Mouse (Mus musculus): ENCODE data around the gene Colq.

Colq gene

DNA sequence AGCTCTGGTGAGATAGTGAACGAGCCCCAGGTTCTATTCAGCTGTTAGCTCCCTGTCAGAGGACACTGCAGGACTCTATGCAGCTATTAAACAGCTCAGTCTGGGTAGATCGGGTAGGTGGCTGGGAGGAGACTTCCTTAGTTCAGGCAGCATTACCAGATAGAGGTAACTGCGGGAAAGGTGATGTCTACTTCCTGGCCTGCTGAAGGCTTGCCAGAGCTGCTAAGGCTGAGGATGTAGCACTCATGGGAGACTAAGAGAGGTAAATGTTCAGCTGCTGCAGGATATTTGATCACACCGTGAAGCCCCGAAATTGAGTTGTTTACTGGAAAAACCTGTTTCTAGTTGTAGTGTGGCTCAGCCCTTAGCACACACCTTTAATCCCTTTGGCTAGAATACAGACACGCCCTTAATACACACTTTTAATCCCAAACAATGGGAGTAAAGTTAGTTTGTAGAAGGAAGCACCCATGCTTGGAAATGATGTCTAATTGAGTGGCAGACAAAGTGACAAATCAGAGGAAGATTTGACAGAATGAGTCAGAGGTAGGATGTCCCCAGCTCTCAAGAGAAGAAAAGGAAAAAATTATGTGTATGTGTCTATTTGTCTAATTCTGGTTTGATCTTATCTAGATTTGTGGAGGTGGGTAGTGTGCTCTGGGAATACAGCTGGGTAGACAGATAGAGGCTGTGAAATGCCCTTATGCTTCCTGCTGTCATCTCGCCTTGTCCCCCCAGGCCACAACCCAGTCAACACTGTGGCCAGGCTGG, 65.9 kb downstream of the Colq start:
- DNase-seq = no peak

DNA sequence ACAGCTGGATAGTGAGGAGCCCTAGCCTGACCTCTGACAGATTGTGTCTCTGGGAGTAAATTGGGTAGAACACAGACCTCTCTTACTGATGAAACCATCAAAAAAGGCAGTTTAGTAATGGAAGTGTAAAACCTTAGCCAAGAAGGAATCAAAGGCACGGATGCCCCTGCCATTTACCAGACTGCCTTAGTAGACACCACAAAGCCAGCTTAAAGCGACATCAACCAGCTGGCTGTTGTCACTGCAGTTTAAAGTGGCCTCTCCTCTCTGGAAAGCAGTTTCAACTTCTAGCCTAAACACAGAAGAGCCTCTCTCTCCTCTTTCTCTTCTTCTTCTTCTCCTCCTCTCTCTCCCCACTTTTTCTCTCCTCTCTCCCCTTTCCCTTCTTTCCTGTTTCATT, 69.8 kb downstream of the Colq start:
- DNase-seq = peak; percentile 64

DNA sequence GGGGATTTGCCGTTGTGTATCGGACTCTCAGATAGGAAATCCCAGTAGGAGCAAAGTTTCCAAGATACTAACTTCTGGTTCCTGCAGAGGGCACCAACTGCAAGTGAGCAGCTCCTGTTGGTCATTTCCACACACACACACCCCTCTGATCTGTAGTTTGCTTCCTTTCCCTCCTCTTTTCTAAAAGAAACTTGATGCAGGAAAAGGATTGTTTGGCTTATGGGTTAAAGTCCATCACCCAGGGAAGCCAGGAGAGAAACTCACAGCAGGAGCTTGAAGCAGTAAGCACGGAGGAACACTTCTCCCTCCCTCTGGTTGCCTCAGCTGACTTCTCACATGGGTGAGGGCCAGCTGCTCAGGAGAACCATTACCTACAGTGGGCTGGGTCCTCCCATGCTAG, 72.0 kb downstream of the Colq start:
- DNase-seq = no peak

DNA sequence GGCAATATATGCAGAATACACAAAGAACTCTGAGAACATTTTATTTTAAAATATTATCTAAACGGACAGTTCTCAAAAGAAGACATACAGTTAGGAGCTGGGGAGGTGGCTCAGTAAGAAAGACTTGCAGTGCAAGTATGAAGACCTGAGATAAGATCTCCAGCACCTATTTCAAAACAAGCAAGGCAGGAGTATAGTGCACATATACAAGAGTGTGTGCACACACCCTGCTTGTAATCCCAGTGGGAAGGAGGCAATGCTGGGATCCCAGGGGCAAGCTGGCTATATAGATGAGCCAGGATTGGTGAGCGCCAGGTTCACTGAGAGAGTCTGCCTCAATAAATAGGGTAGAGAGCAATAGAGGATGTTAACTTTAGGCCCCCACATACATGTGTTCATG, 75.2 kb downstream of the Colq start:
- no peak for DNase-seq

DNA sequence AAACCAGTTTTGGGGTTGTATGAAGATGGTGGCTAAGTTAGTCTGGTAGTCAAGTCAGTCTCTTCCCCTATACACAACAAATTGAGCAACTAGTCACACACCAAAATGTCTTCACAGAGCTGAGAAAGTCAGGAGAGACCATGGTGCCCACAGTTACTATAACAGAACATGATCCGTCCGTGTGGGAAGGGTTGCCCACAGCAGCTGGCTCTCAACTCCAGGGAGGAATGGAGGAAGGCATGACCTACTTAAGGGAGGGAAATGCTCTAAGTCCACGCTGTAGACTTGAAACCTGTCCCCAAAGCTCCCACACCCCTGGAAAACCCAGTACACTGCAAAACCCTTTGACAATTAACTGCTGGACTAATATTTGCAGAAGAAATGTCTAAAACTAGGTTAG, 80.8 kb downstream of the Colq start:
- no peak for DNase-seq

DNA sequence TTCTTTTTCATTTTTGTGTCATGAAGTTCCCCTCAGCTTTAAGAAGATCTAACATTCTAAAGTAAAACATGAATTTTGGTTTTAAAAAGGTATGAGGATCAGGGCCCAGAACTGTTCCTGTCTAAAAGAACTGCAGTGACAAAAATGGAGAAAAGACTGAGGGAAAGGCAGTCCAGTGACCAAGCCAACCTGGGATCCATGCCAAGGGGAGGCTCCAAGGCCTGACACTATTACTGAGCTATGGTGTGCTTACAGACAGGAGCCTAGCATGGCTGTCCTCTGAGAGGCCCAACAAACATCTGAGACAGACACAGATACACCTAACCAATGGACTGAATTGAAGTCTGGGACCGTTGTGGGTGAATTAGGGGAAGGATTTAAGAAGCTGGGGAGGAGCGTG, 81.2 kb downstream of the Colq start:
- DNase-seq = no peak

DNA sequence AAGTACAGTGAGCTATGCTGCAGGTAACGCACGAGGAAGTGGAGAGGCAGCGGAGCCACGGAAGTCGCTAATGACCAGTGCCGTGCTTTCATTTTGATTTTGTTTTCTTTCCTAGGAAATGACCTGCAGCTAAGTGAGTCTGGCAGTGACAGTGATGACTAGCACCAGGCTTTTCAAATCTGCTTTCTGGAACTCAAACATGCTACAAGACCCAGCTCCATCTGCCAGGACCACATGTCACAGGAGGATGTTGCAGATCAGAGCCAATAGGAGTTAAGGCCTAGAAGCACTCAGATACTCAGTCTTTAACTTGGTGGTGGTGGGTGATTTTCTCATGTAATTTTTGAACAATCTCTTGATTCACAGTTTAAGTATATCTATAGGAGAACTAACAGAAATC, 84.7 kb downstream of the Colq start:
- no peak for DNase-seq

DNA sequence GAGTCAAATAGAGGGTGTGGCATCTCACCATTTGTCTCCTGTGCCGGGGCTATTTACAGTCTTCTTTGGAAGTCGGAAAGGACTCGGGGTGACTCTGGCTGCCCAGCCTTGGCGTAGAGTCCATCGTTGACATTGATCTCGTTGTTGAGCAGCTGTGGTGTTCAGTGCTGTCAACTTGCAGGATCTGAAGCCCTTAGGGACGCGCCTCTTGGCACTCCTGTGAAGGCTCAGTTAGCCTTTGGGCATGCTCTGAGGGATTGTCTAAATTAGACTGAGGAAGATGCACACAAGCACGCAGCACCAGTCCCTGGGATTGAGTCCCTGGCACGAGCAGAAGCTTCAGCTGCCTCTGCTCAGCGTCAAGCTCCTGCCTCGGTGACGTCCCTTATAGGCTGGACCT, 87.7 kb downstream of the Colq start:
- DNase-seq = no peak

DNA sequence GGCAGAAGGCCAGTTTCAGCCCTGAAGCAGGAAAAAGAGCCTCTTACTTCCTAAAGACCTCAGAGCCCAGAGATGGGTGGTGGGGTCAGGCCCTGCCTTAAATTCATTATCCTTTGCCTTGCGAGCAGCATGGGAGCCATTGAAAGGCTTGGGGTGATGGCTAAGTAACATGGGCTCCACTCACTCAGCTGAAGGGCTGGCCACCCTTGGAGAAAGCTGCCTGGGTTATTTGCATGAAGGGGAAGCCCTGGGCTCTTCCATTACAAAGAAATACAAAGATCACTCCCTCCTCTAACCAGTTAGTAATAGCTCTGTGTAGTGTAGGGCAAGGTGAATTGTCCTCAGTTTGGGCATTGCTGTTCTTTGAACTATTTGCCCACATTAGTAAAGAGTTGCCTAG, 91.6 kb downstream of the Colq start:
- no peak for DNase-seq

DNA sequence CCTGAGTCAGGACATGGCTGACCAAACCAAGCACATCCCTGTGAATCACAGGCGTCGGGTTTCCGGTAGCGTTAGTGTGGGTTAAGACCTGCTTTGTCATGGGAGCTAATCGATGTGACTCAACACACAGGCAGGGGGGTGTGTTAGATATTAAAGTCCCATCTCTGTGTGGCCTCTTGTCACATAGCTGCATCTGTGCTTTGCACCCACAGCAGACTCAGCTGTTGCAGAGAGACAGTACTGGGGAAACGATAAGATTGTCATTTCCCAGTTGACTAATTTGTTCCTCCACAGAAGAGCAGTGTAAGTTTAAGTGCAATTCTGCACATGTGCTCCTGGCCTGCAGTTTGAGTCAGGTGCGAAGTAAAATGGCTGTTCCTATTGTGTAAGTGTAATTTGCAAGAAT, 94.9 kb downstream of the Colq start:
- no peak for DNase-seq

DNA sequence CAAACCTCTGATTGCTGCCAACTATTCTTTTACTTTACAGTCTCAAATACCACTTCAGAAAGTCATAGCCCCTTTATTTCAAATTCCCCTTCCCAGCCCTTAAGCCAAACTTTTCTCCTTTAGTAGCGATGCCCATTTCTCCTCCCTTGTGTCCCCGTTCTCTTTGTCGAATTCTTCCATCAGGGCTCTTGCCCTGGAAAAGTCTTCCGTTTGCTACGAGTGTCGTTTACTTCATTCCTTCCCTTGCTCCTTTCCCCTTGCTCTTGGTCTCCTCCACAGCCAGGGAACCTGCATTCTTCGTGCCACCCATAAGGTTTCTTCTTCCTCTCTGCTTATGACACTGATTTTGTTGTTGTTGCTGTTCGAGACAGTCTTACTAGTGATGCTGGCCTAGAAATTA, 95.6 kb downstream of the Colq start:
- no peak for DNase-seq

DNA sequence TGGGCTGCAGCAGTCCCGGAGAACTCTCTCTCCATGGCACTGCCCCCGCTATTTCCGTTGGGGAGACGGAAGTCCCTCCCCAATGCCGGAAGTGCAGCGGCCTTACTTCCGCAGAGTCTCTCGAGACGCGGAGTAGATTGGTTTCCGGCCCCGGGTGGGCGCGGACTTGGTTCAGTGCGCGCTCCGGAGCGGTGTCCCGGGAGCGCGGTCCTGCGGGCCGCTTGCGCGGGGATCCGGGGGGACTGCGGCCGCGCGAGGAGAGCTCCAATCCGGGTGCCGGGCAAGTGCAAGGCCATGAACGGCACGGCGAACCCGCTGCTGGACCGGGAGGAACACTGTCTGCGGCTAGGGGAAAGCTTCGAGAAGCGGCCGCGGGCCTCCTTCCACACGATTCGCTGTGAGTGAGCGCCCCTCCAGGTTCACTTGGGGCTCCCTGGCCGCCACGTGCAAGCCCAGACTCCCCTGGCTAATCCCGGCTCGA, 96.1 kb downstream of the Colq start, which contains the start of gene Mettl6:
Mettl6 (minus strand) TSS at position 66 of the 481 bp plus-strand sequence.
- peak; percentile 94 for DNase-seq

DNA sequence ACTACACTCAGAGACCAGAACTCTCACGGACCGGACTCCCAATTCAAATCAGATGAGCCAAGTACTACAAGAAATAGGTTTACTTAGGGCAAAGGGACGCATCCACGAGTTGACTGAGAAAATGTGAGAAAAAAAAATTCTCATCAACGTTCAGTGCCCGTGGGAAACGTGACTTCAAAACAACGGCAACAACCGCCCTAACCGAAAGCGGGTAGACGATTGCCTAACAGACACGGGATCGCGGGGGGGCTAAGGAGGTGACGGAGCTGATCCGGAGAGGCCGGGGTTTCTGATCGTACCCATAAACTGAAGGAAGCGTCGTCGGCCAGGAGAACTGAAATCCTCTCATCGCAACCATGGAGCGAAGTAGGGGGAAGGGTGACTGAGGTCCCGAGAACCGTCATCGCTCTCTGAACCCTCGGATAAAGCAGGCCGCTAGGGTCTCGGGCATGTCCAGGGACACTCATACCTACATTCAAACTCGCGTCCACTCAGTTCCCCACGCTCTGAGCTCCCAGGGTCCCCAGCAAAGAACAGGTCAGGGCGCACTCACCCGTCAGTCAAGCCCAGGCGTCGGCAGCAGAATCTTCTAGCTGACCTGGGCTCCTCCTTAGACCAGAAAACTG, 96.7 kb downstream of the Colq start, which contains the start of gene Eaf1:
Eaf1 (plus strand) TSS at position 51 of the 626 bp plus-strand sequence.
- peak; percentile 71 for DNase-seq

DNA sequence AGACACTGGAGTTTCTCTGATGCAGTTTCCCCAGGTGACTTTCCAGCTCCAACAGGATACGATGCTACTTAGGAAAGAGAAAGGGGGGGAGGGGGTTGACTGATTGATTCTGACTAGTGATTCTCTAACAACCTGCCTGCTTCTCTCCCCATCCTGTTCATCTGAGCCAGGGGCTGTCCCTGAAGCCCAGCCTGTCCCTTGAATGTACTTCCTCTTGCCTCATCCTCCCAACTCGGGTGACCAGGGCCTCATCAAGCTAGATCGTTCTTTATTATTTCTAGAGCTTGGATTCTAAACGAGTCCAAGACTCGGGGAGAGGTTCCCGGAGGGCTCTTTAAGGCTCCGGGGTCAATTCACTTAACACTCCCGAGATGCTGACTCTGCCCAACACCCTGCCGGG, 97.2 kb downstream of the Colq start:
- no peak for DNase-seq

DNA sequence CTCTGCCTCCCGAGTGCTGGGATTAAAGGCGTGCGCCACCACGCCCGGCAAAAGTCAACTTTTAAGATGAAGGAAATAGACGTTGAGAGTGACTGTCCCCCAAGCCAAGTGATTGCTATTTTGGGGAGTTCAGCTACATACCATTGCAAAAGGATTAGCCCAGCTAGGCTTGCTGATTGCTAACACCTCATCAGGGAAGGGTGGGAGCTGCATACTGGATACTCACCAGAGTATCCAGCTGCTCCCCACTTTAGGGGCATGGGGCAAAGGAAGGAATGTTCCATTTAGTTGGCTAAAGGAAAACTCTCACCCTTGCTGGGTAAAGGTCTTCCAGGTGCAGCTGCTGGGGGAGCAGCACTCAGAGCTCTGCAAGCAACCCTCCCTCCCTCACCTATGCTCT, 103.1 kb downstream of the Colq start:
- DNase-seq = no peak

DNA sequence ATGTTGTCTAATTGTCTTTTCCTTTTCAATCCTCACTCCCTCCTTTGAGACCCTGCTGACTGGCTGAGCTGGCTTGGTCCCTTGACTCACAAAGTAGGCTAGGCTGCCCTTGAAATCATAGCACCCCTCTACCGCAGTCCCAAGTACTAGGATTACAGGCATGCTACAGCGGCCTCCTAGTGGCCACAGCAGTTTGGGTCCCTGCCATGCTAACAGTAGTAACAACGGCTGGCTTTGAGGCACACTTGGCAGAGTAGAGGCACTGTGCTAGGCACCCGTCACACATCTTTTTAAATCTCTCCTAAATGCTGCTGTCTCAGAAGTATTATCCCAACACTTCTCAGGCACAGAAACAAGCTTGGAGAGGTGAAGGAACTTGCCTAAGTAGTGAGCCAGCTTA, 104.7 kb downstream of the Colq start:
- no peak for DNase-seq

DNA sequence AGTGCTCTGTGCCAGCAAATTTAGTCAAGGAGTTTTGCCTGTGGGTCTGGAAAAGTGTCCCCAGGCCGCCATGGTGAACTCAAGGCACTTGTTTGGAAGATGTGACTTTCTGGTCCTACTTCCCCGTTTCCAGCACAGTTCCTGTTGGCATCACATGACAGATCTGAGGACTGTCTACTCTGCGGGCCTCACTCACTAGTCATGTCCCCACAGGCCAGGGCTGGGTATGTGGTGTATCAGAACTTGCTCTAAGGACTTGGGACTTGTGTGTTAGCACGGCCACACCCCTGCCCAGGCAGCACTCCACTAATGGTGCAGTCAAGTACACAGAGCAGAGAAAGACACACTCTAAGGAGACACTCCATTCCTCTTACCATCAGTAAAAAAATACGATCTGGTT, 108.7 kb downstream of the Colq start:
- DNase-seq = no peak

DNA sequence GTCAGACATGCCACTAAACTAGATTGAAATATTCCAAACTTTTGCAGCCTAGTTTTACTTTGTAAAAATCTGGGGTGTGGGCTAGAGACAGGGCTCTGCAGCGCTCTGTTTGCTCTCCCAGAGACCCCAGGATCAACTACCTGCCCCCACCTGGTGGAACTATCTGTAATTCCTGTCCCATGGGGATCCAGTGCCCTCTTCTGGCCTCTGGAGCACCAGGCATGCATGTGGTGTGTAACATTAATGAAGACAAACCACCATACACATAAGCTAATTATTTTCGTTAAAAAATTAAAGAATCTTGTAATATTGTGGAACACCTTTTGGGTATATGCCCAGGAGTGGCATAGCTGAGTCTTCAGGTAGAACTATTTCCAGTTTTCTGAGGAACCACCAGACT, 117.8 kb downstream of the Colq start:
- no peak for DNase-seq
